Mouse (Mus musculus): ENCODE results near the gene Wapl. TPM values are rescaled to one million over a fixed set of nuclear protein-coding genes. Genes with fewer than 3 reads are reported as not detected.

The Wapl gene
- total and polyA plus RNA-seq, 3 experiments = 80.4 to 221 (median 100) TPM

GRCm38 (mm10) chr14:34735405-34735804 is 61.7 kb downstream of the Wapl start:
- Histone ChIP-seq H3K4me1 (ENCODE audit: control insufficient read depth in 1 of 2, insufficient read depth in 2 of 2, low read length in 2 of 2) (peaks cover 0 to 3% of the 10 kb centered on the region in 2 experiments; a peak in 2 of 4 replicates), H3K79me2 (ENCODE audit: control insufficient read depth, insufficient read depth, low read length, poor library complexity) (peaks cover 2% of the 10 kb centered on the region; the same call in 1 of the 2 replicates), H3K4me3 (ENCODE audit: control insufficient read depth in 1 of 2, insufficient read depth in 1 of 2, low read depth in 2 of 2, low read length in 2 of 2) (no peak overlapping the region), H3K9me3 (replicated peaks; ENCODE audit: insufficient read depth, low read length) (no peaks in the 10 kb centered on the region), H3K36me3 (ENCODE audit: control insufficient read depth in 1 of 2, insufficient read depth in 2 of 2, low read length in 2 of 2) (peaks cover 2 to 62% of the 10 kb centered on the region in 2 experiments; a peak in 3 of 4 replicates), H3K27me3 (ENCODE audit: control insufficient read depth in 1 of 2, insufficient read depth in 2 of 2, low read length in 2 of 2) (no peaks in the 10 kb centered on the region), H3K27ac (ENCODE audit: control insufficient read depth, low read depth, low read length) (no peak overlapping the region), H3K9ac (ENCODE audit: control insufficient read depth, low read depth, low read length, poor library complexity, severe bottlenecking) (no peak overlapping the region)
- no peak for TF ChIP-seq NELFE (IDR thresholded peaks at IDR 0.05; ENCODE audit: low read depth, low read length)
- 0 out of 2 replicates have a peak, but pooled peaks have one; percentile 20 for TF ChIP-seq MAFK (IDR thresholded peaks at IDR 0.05; ENCODE audit: borderline replicate concordance, low read depth, low read length)
- TF ChIP-seq MXI1 (IDR thresholded peaks at IDR 0.05; ENCODE audit: low read depth, low read length) = no peak
- TF ChIP-seq GABPA (IDR thresholded peaks at IDR 0.05; ENCODE audit: low read depth, low read length) = no peak
- TF ChIP-seq USF1 (IDR thresholded peaks at IDR 0.05; ENCODE audit: low read depth, low read length) = no peak
- TF ChIP-seq ELF1 (IDR thresholded peaks at IDR 0.05; ENCODE audit: low read depth, low read length) = no peak
- TF ChIP-seq POLR2A (IDR thresholded peaks at IDR 0.05; ENCODE audit: control insufficient read depth in 1 of 2, insufficient read depth in 1 of 2, low read depth in 1 of 2, low read length in 2 of 2, poor library complexity in 1 of 2) = 0 out of 4 replicates have a peak, but pooled peaks of 1 of the 2 experiments have one; percentile 4
- no peak for DNase-seq (ENCODE audit: low read depth, low spot score)

GRCm38 (mm10) chr14:34745401-34745800 is 71.7 kb downstream of the Wapl start:
- Histone ChIP-seq H3K27me3 (ENCODE audit: control insufficient read depth in 1 of 2, insufficient read depth in 2 of 2, low read length in 2 of 2) (no peaks in the 10 kb centered on the region), H3K79me2 (ENCODE audit: control insufficient read depth, insufficient read depth, low read length, poor library complexity) (no peaks in the 10 kb centered on the region), H3K4me3 (ENCODE audit: control insufficient read depth in 1 of 2, insufficient read depth in 1 of 2, low read depth in 2 of 2, low read length in 2 of 2) (no peak overlapping the region), H3K9ac (ENCODE audit: control insufficient read depth, low read depth, low read length, poor library complexity, severe bottlenecking) (no peak overlapping the region), H3K36me3 (ENCODE audit: control insufficient read depth in 1 of 2, insufficient read depth in 2 of 2, low read length in 2 of 2) (peaks cover under 1 to 63% of the 10 kb centered on the region in 2 experiments; a peak in 3 of 4 replicates), H3K9me3 (replicated peaks; ENCODE audit: insufficient read depth, low read length) (no peaks in the 10 kb centered on the region), H3K4me1 (ENCODE audit: control insufficient read depth in 1 of 2, insufficient read depth in 2 of 2, low read length in 2 of 2) (no peaks in the 10 kb centered on the region; a peak in 1 of 4 replicates), H3K27ac (ENCODE audit: control insufficient read depth, low read depth, low read length) (no peak overlapping the region)
- TF ChIP-seq POLR2A (IDR thresholded peaks at IDR 0.05; ENCODE audit: control insufficient read depth in 1 of 2, insufficient read depth in 1 of 2, low read depth in 1 of 2, low read length in 2 of 2, poor library complexity in 1 of 2) (no peak), USF1 (IDR thresholded peaks at IDR 0.05; ENCODE audit: low read depth, low read length) (no peak), RCOR1 (IDR thresholded peaks at IDR 0.05; ENCODE audit: low read depth, low read length) (no peak), USF2 (IDR thresholded peaks at IDR 0.05; ENCODE audit: borderline replicate concordance in 1 of 2, insufficient read depth in 1 of 2, low read depth in 1 of 2, low read length in 2 of 2) (no peak), EP300 (IDR thresholded peaks at IDR 0.05; ENCODE audit: low read depth in 1 of 2, low read length in 2 of 2) (no peak), MAX (IDR thresholded peaks at IDR 0.05; ENCODE audit: low read length) (no peak), NRF1 (IDR thresholded peaks at IDR 0.05; ENCODE audit: insufficient read depth, low read depth, low read length, poor library complexity, severe bottlenecking) (no peak), ETS1 (IDR thresholded peaks at IDR 0.05; ENCODE audit: low read depth, low read length) (no peak), MYC (IDR thresholded peaks at IDR 0.05; ENCODE audit: low read depth, low read length) (no peak), JUND (IDR thresholded peaks at IDR 0.05; ENCODE audit: low read depth, low read length) (no peak)
- DNase-seq (ENCODE audit: low read depth, low spot score) = no peak
